Mouse (Mus musculus) midbrain, embryonic 14.5 days (tissue): Measurements from ENCODE around the gene Dnaic1. TPM values are rescaled to one million over a fixed set of nuclear protein-coding genes. Genes with fewer than 3 reads are reported as not detected.

Source experiments
- polyA plus RNA-seq: library from polyadenylated mRNA; unstranded; fragments of >200 nt; fragmentation: Nextera tagmentation; extraction: Ambion mirVana; gene quantifications from 2 replicates; pipeline ENCODE4 v1.2.1, GENCODE M21; 2014

Gene Dnaic1
- polyA plus RNA-seq, 1 experiment from 2014 or later, result 2.0 TPM

Other genes with a start within 250 kb of the Dnaic1 start
- gene Ubap1, start 220.8 kb upstream of the Dnaic1 start, polyA plus RNA-seq, result 58.4 and 77.2 TPM in 2 replicates
- gene Kif24, start 104.9 kb upstream of the Dnaic1 start, polyA plus RNA-seq, result 3.3 and 3.7 TPM in 2 replicates
- gene Nudt2, start 104.6 kb upstream of the Dnaic1 start, polyA plus RNA-seq, result 68.4 and 79.9 TPM in 2 replicates
- gene AI464131, start 66.7 kb upstream of the Dnaic1 start, polyA plus RNA-seq, result 7.2 and 8.0 TPM in 2 replicates
- gene 1110017D15Rik, start 52.4 kb upstream of the Dnaic1 start, polyA plus RNA-seq, result 12.9 and 13.2 TPM in 2 replicates
- gene Fam219a, start 237 bp upstream of the Dnaic1 start, polyA plus RNA-seq, result 19.9 and 22.3 TPM in 2 replicates
- 121 and 154 TPM in 2 replicates for gene Enho, start 70.5 kb downstream of the Dnaic1 start, polyA plus RNA-seq
- 23.9 and 46.8 TPM in 2 replicates for gene Cntfr, start 127.3 kb downstream of the Dnaic1 start, polyA plus RNA-seq
- 28.1 and 32.1 TPM in 2 replicates for gene Il11ra1, start 130.2 kb downstream of the Dnaic1 start, polyA plus RNA-seq
- 62.2 and 64.1 TPM in 2 replicates for gene Rpp25l, start 143.8 kb downstream of the Dnaic1 start, polyA plus RNA-seq
- gene Dctn3, start 153.4 kb downstream of the Dnaic1 start, polyA plus RNA-seq, result 249 and 299 TPM in 2 replicates
- 0.47 and 0.70 TPM in 2 replicates for gene Arid3c, start 161.4 kb downstream of the Dnaic1 start, polyA plus RNA-seq
- 38.8 and 51.5 TPM in 2 replicates for gene Galt, start 185.5 kb downstream of the Dnaic1 start, polyA plus RNA-seq
- gene Sigmar1, start 186.4 kb downstream of the Dnaic1 start, polyA plus RNA-seq, result 52.7 and 55.4 TPM in 2 replicates
- 241 and 335 TPM in 2 replicates for gene Ccl27a, start 204.5 kb downstream of the Dnaic1 start, polyA plus RNA-seq